In the genomic region with DNA sequence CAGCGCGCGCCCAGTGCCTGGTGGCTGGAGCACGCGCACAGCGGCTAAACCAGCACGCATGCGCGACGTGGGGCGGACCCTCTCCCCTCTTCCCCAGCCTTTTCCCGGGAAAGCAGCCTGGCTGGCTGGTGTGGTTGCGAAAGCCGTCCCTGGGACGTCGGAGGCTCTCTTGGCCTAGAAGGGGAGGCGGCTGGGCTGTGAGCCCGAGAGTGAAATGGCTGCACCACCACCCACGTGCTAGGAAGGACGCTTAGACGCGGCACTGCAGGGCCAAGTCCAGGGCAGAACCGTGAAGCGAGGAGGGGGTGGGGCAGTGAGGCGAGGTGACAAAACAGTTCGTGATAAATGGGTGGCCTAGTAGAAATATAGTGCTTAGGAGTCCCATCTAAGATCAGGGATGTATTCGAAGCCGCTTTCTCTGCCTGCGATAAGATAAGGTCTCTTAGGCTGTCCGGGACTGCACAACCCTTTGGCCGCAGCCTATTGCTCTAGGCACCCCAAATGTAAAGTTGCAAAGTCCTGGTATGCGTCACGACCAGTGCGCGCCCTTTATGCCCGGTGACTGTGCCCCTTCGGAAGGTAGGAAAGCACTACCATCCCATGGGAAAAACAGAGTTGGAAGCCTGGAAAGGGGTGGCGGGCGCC, we compare ENCODE assay signal across 10 mouse cellular contexts. TPM values are rescaled to one million over a fixed set of nuclear protein-coding genes. Genes with fewer than 3 reads are reported as not detected.
DNase-seq lines count a peak whose midpoint lies in the region; ATAC-seq and TF ChIP-seq lines count a peak whose summit lies in the region.
"Had no signal": no experiment of that assay in that cellular context is flagged by ENCODE, and none has a peak within 500 bp of the region (broad histone marks: within the 10 kb centered on the region; RNA-seq: fewer than 3 reads in every experiment).

No protein-coding gene starts in this region.

- no peak for TF ChIP-seq CTCF in testis, adult 2 months (IDR thresholded peaks at IDR 0.05; ENCODE audit: control insufficient read depth, insufficient read depth, insufficient replicate concordance, low read depth, low read length)
- TF ChIP-seq CTCF in left cerebral cortex, adult 2 months (IDR thresholded peaks at IDR 0.05): no peak

- peak; percentile 36 for ATAC-seq in hindbrain, embryonic 14.5 days (ENCODE audit: low FRiP score)
- peak; percentile 40; the same call in 1 of the 2 replicates for ATAC-seq in limb, embryonic 15.5 days (ENCODE audit: insufficient number of reproducible peaks, low FRiP score, low TSS enrichment, low read depth)
- ATAC-seq in midbrain, embryonic 16.5 days: no peak

- no peak for DNase-seq in testis, postnatal 10 days (ENCODE audit: low spot score)
- peak; percentile 71 for DNase-seq in forebrain, embryonic 10.5 days (ENCODE audit: extremely low spot score, low spot score)
- peak; percentile 78 for DNase-seq in hindbrain, embryonic 14.5 days (ENCODE audit: low spot score)
- no peak for DNase-seq in left cerebral cortex, adult 2 months (ENCODE audit: extremely low spot score in 1 of 2, low spot score in 2 of 2)
- DNase-seq in cerebellum, adult 8-10 months: no peak

- no peak overlapping the region for H3K27ac ChIP-seq in testis, adult 2 months (ENCODE audit: control insufficient read depth, insufficient read depth, low read depth, low read length)
- peak overlapping the region; percentile 44; the same call in 1 of the 2 replicates for H3K27ac ChIP-seq in forebrain, embryonic 10.5 days
- H3K27ac ChIP-seq in hindbrain, embryonic 14.5 days: no peak overlapping the region
- H3K27ac ChIP-seq in limb, embryonic 15.5 days: peak overlapping the region; percentile 14; the same call in 1 of the 2 replicates
- H3K27ac ChIP-seq in midbrain, embryonic 16.5 days (ENCODE audit: low read length): no peak overlapping the region
- no peak overlapping the region for H3K27ac ChIP-seq in left cerebral cortex, adult 2 months

- TF ChIP-seq POLR2A in testis, adult 2 months (IDR thresholded peaks at IDR 0.05; ENCODE audit: control insufficient read depth, low read depth, low read length): no peak

- H3K4me1 ChIP-seq in testis, adult 2 months (ENCODE audit: control insufficient read depth, insufficient read depth, low read length): peaks cover 28% of the 10 kb centered on the region
- peaks cover 67% of the 10 kb centered on the region for H3K4me1 ChIP-seq in forebrain, embryonic 10.5 days
- peaks cover 18% of the 10 kb centered on the region for H3K4me1 ChIP-seq in hindbrain, embryonic 14.5 days (replicated peaks; ENCODE audit: control insufficient read depth, insufficient read depth, low read length)
- peaks cover 56% of the 10 kb centered on the region for H3K4me1 ChIP-seq in limb, embryonic 15.5 days
- H3K4me1 ChIP-seq in midbrain, embryonic 16.5 days (ENCODE audit: control insufficient read depth, insufficient read depth, low read length): peaks cover 29% of the 10 kb centered on the region

- peak overlapping the region; percentile 57 for H3K4me3 ChIP-seq in testis, adult 2 months (ENCODE audit: control insufficient read depth, low read depth, low read length)
- peak overlapping the region; percentile 47 for H3K4me3 ChIP-seq in forebrain, embryonic 10.5 days
- H3K4me3 ChIP-seq in hindbrain, embryonic 14.5 days (replicated peaks; ENCODE audit: low read length): peak overlapping the region; percentile 35
- H3K4me3 ChIP-seq in limb, embryonic 15.5 days: peak overlapping the region; percentile 33
- peak overlapping the region; percentile 46 for H3K4me3 ChIP-seq in midbrain, embryonic 16.5 days (ENCODE audit: low read depth, low read length)
- H3K4me3 ChIP-seq in left cerebral cortex, adult 2 months: no peak overlapping the region

- H3K27me3 ChIP-seq in testis, adult 2 months (ENCODE audit: control insufficient read depth, insufficient read depth, low read length): peaks cover 5% of the 10 kb centered on the region
- H3K27me3 ChIP-seq in forebrain, embryonic 10.5 days (ENCODE audit: poor library complexity, severe bottlenecking): peaks cover 100% of the 10 kb centered on the region
- H3K27me3 ChIP-seq in hindbrain, embryonic 14.5 days (ENCODE audit: control insufficient read depth, insufficient read depth, low read length): peaks cover 98% of the 10 kb centered on the region
- peaks cover 89% of the 10 kb centered on the region for H3K27me3 ChIP-seq in limb, embryonic 15.5 days
- peaks cover 68% of the 10 kb centered on the region for H3K27me3 ChIP-seq in midbrain, embryonic 16.5 days (ENCODE audit: control insufficient read depth, insufficient read depth, low read depth, low read length)

- intact Hi-C loops in left cerebral cortex, adult 2 months (cut with DNase I): no loop called here

- H3K36me3 ChIP-seq in testis, adult 2 months (ENCODE audit: control insufficient read depth, insufficient read depth, low read length): no peaks in the 10 kb centered on the region
- no peaks in the 10 kb centered on the region for H3K36me3 ChIP-seq in forebrain, embryonic 10.5 days (replicated peaks)
- no peaks in the 10 kb centered on the region for H3K36me3 ChIP-seq in hindbrain, embryonic 14.5 days (replicated peaks; ENCODE audit: control insufficient read depth, insufficient read depth)
- no peaks in the 10 kb centered on the region for H3K36me3 ChIP-seq in limb, embryonic 15.5 days
- H3K36me3 ChIP-seq in midbrain, embryonic 16.5 days (ENCODE audit: control insufficient read depth, insufficient read depth, low read length): no peaks in the 10 kb centered on the region

- H3K4me2 ChIP-seq in hindbrain, embryonic 14.5 days (replicated peaks): peak overlapping the region; percentile 73
- H3K4me2 ChIP-seq in limb, embryonic 15.5 days: peak overlapping the region; percentile 64
- peak overlapping the region; percentile 84 for H3K4me2 ChIP-seq in midbrain, embryonic 16.5 days (ENCODE audit: low read length)

- WGBS in forebrain, embryonic 10.5 days: under 1% methylated on average over 39 of the region's 39 CpGs
- WGBS in hindbrain, embryonic 14.5 days: under 1% methylated on average over 39 of the region's 39 CpGs
- under 1% methylated on average over 39 of the region's 39 CpGs for WGBS in limb, embryonic 15.5 days
- 2% methylated on average over 39 of the region's 39 CpGs for WGBS in midbrain, embryonic 16.5 days

- H3K9me3 ChIP-seq in forebrain, embryonic 10.5 days: no peaks in the 10 kb centered on the region
- no peaks in the 10 kb centered on the region for H3K9me3 ChIP-seq in hindbrain, embryonic 14.5 days (ENCODE audit: control insufficient read depth, low read length)
- no peaks in the 10 kb centered on the region for H3K9me3 ChIP-seq in limb, embryonic 15.5 days
- no peaks in the 10 kb centered on the region for H3K9me3 ChIP-seq in midbrain, embryonic 16.5 days (replicated peaks; ENCODE audit: control insufficient read depth, low read length, poor library complexity, severe bottlenecking)

- peak overlapping the region; percentile 54 for H3K9ac ChIP-seq in hindbrain, embryonic 14.5 days
- 0 out of 2 replicates have a peak overlapping the region, but pooled peaks have one; percentile 18 for H3K9ac ChIP-seq in limb, embryonic 15.5 days
- H3K9ac ChIP-seq in midbrain, embryonic 16.5 days (ENCODE audit: low read depth, low read length): peak overlapping the region; percentile 56

RNA-seq across cellular contexts. Expression of a gene that starts 6.0 kb away (rescaled TPM):
- polyA plus RNA-seq in testis, adult 2 months (2012; rRNA removed): 0.53 and 0.79 TPM in 2 replicates
- polyA plus RNA-seq in forebrain, embryonic 10.5 days (2016; fragmentation: Nextera tagmentation; extraction: Ambion mirVana): 9.5 and 11.3 TPM in 2 replicates
- polyA plus RNA-seq in hindbrain, embryonic 14.5 days (2014; fragmentation: Nextera tagmentation; extraction: Ambion mirVana): 8.5 and 9.8 TPM in 2 replicates
- polyA plus RNA-seq in limb, embryonic 15.5 days (2015; fragmentation: Nextera tagmentation; extraction: Ambion mirVana): 8.9 and 9.6 TPM in 2 replicates
- 8.5 and 8.6 TPM in 2 replicates for polyA plus RNA-seq in midbrain, embryonic 16.5 days (2015; fragmentation: Nextera tagmentation; extraction: Ambion mirVana)
- 10 to 100 TPM; 11.1 to 11.2 TPM for total RNA-seq in left cerebral cortex, adult 2 months (2021)

RNA-seq across cellular contexts. Expression of a gene that starts 24.0 kb away (rescaled TPM):
- 2.3 and 2.4 TPM in 2 replicates for polyA plus RNA-seq in testis, adult 2 months (2012; rRNA removed)
- polyA plus RNA-seq in forebrain, embryonic 10.5 days (2016; fragmentation: Nextera tagmentation; extraction: Ambion mirVana): 115 and 127 TPM in 2 replicates
- polyA plus RNA-seq in hindbrain, embryonic 14.5 days (2014; fragmentation: Nextera tagmentation; extraction: Ambion mirVana): 10.7 and 13.7 TPM in 2 replicates
- 30.4 and 32.3 TPM in 2 replicates for polyA plus RNA-seq in limb, embryonic 15.5 days (2015; fragmentation: Nextera tagmentation; extraction: Ambion mirVana)
- polyA plus RNA-seq in midbrain, embryonic 16.5 days (2015; fragmentation: Nextera tagmentation; extraction: Ambion mirVana): 13.3 and 18.0 TPM in 2 replicates
- total RNA-seq in left cerebral cortex, adult 2 months (2021): 1 to 10 TPM; 3.2 to 3.4 TPM

RNA-seq across cellular contexts. Expression of a gene that starts 39.3 kb away (rescaled TPM):
- polyA plus RNA-seq in testis, adult 2 months (2012; rRNA removed): 3.3 and 3.8 TPM in 2 replicates
- polyA plus RNA-seq in forebrain, embryonic 10.5 days (2016; fragmentation: Nextera tagmentation; extraction: Ambion mirVana): 3.3 and 4.6 TPM in 2 replicates
- polyA plus RNA-seq in hindbrain, embryonic 14.5 days (2014; fragmentation: Nextera tagmentation; extraction: Ambion mirVana): 16.8 and 20.2 TPM in 2 replicates
- polyA plus RNA-seq in limb, embryonic 15.5 days (2015; fragmentation: Nextera tagmentation; extraction: Ambion mirVana): 13.8 and 16.4 TPM in 2 replicates
- polyA plus RNA-seq in midbrain, embryonic 16.5 days (2015; fragmentation: Nextera tagmentation; extraction: Ambion mirVana): 23.9 and 25.6 TPM in 2 replicates
- 10 to 100 TPM; 51.4 to 54.3 TPM for total RNA-seq in left cerebral cortex, adult 2 months (2021)

RNA-seq across cellular contexts. Expression of a gene that starts 58.7 kb away (rescaled TPM):
- polyA plus RNA-seq in testis, adult 2 months (2012; rRNA removed): 0.08 TPM in 1 of 2 replicates, not detected in the other
- not detected in 2 replicates for polyA plus RNA-seq in forebrain, embryonic 10.5 days (2016; fragmentation: Nextera tagmentation; extraction: Ambion mirVana)
- polyA plus RNA-seq in hindbrain, embryonic 14.5 days (2014; fragmentation: Nextera tagmentation; extraction: Ambion mirVana): not detected in 2 replicates
- polyA plus RNA-seq in limb, embryonic 15.5 days (2015; fragmentation: Nextera tagmentation; extraction: Ambion mirVana): not detected in 2 replicates
- polyA plus RNA-seq in midbrain, embryonic 16.5 days (2015; fragmentation: Nextera tagmentation; extraction: Ambion mirVana): not detected in 2 replicates
- total RNA-seq in left cerebral cortex, adult 2 months (2021): not detected
- total RNA-seq: adrenal gland, adult 18-20 months; layer of hippocampus, postnatal 10 days had no signal

Comparison
In these comparisons a context has a peak if more than half of its experiments do, and no peak if none do; other contexts are left out.
1. H3K27ac ChIP-seq: peak in forebrain, embryonic 10.5 days (single experiment) and limb, embryonic 15.5 days (single experiment); none in testis, adult 2 months (single experiment), hindbrain, embryonic 14.5 days (single experiment), midbrain, embryonic 16.5 days (single experiment) and left cerebral cortex, adult 2 months (single experiment).
2. DNase-seq: peak in forebrain, embryonic 10.5 days (single experiment) and hindbrain, embryonic 14.5 days (single experiment); none in testis, postnatal 10 days (single experiment), left cerebral cortex, adult 2 months (0 of 2) and cerebellum, adult 8-10 months (single experiment).
3. Peak in every context shown above with its lines, with median percentiles within 50 percentile points of each other: H3K4me2 ChIP-seq and H3K9ac ChIP-seq.